Mouse (Mus musculus) right cerebral cortex, postnatal 36 days (tissue): ENCODE measurements at regions not wholly inside any gene's neighbourhood (a gene's known extent, or its start where the extent isn't known, plus 50 kb on each side); places are given as distances from the start of the nearest gene placed in this dataset.

Experiments used
- DNase-seq, 2 experiments: peaks; one replicate each; pipeline ENCODE4 v3.0.0; 2022; ENCODE audit warnings: low spot score in 2 of 2, mixed read lengths in 1 of 2

- no peak for DNase-seq
Measured at GRCm38 (mm10) chr5:16424745-16425144, 128.6 kb upstream of the Hgf start.

DNA sequence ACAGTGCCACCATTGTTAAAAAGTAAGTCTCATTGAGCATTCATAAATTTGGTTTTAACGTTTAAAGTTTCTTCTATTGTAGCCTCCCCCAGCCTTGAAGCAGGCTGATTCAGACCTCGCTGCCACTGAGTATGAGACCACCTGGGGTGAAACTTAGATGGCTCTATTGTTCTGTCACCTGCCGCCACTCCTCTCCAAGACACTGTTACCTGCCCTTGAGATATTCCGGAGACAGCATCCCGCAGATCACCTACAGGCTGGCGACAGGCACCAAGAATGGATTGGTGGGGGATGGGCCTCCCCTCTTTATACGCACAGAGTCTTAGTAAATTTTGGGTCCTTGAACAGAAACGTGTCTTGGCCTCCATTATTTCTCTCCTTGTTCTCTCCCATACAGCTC is 128.0 kb upstream of the Hgf start:
- DNase-seq = no peak

DNA sequence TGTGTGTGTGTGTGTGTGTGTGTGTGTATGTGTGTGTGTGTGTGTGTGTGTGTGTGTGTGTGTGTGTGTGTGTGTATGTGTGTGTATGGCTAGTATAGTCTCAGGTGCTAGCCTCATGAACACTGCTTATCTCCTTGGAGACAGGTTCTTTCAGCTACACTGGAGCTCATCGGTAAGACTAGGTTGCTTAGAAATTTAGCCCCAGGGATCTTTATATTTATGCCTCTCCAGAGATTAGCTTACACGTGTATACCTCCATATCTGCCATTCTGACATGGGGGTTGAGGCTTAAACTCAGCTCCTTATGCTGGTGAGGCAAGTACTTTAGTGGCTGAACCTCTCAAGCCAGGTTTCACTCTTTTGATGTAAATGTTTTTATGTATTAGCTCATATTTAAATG is 127.0 kb upstream of the Hgf start:
- DNase-seq = no peak

- DNase-seq = no peak
Measured at GRCm38 (mm10) chr5:16434586-16434985, 118.7 kb upstream of the Hgf start.

- DNase-seq = no peak
Measured at GRCm38 (mm10) chr5:16445056-16445455, 108.2 kb upstream of the Hgf start.

DNA sequence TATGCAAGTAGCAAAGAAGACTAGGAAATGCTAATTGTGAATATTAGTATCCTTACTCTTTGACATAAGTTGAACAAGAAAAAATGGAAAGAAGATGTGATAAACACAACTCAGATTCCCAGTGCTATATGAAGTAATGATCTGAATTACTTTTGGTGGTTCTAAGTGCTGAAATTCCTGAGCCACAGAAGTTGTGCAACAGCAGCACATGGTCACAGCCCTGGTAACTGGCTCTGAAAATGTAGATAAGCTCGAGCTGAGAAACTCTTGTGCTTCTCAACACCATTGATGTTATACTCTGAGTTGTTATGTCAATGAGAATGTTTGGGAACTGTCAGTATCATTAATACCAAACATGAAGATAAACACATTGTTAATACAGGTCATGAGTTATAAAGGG is 106.3 kb upstream of the Hgf start:
- no peak for DNase-seq

- no peak for DNase-seq
Measured at GRCm38 (mm10) chr5:16461795-16462194, 91.5 kb upstream of the Hgf start.

- no peak for DNase-seq
Measured at GRCm38 (mm10) chr5:16466266-16466665, 87.0 kb upstream of the Hgf start.

GRCm38 (mm10) chr5:16468560-16468959 is 84.7 kb upstream of the Hgf start:
- DNase-seq = no peak

DNA sequence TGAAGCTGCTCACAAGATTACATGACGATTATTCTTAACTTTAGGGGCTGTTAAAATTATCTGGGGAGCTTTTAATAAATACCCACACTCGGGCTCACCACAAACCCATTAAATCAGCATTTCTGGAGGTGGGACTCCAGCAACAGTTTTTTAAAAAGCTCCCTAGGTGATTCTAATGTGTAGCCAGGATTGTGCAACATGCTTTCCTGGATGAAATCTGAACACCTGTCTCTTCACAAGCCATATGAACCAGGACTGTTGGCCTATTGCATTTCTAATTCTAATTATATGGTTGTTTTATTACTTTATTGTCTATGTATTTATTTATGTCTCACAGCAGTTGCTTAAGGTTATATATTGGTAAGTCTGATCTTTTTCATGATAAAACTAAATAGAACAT is 84.1 kb upstream of the Hgf start:
- no peak for DNase-seq

GRCm38 (mm10) chr5:16469644-16470275 is 83.5 kb upstream of the Hgf start:
- DNase-seq = peak in 1 of 2 experiments; percentile 12

DNA sequence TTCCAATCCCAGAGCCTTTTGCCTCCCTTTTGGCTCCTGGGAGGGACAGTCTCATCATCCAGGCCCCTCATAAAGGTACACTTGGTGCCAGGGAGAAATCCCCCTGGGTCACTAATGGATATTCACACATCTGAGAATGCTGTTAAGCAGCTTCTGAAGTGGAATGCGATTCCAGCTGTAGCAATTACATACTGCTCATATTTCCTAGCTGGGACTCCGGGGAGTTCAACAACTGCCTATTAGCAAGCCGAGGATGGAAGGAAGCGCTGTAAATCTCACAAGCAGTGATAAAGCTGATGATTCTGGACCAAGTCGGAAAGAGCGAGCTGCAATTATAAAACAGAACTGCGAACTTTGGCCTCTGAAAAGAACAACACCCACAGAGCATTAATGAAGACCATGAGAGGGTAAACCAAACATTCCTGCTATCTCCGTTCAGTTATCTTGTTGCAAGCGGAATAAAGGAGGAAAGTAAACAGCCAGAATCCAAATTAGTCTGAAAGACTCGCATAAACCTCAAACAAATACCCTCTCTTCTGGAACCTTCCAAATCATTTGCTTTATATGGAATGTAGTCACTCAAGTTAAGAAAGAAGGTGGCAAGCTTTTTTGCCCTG is 82.8 kb upstream of the Hgf start:
- no peak for DNase-seq

DNA sequence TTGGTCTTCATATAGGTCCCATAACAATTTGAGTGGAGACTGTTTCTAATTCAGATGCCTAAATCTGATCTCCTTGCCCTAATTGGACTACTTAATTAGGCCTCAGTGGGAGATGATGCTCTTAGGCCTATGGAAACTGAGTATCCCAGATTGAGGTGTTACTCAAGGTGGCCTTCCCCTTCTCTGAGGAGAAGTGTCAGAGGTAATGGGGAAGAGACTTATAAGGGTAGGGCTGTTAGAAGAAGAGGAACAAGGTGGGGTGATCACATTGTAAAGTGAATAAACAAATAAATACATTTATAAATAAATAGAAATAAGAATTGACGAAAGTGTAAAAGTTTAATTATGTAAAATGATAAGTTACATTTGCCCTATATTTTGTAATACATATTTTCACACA is 65.3 kb upstream of the Hgf start:
- no peak for DNase-seq

GRCm38 (mm10) chr5:16489803-16490202 is 63.5 kb upstream of the Hgf start:
- DNase-seq = no peak

DNA sequence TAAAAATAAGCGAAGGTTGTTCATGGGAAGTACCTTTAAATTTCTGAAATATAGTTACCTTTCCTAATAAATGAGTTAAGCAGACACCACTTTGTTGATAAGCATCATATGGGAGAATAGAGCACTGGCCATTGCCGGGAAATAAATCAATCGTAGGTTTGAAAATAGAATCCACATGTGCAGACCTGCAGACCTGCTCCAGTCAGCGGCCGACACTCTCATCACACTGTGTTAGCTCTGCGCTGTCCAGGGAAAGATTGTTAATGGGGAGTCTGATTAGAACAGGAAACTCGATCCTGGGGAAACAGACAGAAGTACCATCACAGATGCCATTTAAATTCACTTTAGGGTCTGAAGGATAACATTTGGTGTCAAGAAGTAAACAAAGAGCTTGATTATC is 53.4 kb upstream of the Hgf start:
- DNase-seq = no peak
